Mouse (Mus musculus) cerebellum, postnatal 25 days (tissue): ENCODE measurements around the gene Hist1h3c.
"Not testable (repeated sequence)": the region's sequence is repeated elsewhere in the genome, so short reads cannot be mapped to it uniquely, and the experiment has no call there.

Experiments
- DNase-seq, 2 experiments: peaks; one replicate each; pipeline ENCODE4 v3.0.0; 2021; ENCODE audit warnings: mixed read lengths in 2 of 2

Gene Hist1h3c

DNA sequence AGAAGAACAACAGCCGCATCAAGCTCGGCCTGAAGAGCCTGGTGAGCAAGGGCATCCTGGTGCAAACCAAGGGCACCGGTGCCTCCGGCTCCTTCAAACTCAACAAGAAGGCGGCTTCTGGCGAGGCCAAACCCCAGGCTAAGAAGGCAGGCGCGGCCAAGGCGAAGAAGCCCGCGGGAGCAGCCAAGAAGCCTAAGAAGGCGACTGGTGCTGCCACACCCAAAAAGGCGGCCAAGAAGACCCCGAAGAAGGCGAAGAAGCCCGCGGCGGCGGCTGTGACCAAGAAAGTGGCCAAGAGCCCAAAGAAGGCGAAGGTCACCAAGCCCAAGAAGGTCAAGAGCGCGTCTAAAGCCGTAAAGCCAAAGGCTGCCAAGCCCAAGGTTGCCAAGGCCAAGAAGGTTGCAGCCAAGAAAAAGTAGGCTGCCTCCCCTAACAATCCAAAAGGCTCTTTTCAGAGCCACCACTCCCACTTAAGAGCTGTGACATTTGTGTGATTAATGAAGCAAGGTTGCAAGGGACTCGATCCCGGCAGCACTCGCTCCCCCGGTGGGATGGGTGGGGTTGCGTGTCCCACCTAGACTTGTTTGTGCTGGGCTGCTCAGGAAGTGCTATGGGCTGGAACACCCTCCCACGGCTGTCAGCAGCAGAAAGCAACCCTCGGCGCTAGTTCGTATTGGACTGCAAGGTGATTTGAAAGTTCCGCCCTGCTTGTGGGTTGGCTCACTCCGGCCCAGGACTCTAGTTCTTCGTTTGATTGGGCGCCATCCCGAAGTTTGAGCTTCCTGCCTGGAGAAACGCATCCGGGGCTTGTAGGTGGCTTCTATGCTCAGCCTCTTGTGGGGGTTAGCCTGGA lies 6.1 kb downstream of the Hist1h3c start:
- DNase-seq = peak; percentile 80 to 87

DNA sequence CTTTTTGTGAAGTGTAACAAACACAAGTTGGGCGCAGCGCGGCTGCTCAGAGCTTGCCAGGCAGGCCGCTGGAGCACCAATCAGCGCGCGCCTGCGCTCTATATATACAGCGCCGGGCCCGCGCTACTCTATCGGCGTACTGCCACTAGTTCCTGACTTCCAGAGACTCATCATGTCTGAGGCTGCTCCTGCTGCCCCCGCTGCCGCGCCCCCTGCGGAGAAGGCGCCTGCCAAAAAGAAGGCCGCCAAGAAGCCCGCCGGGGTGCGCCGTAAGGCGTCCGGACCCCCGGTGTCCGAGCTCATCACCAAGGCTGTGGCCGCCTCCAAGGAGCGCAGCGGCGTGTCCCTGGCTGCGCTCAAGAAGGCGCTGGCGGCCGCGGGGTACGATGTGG lies 6.7 kb downstream of the Hist1h3c start, which contains the start of gene Hist1h1c:
Hist1h1c (plus strand) TSS at position 132 of the 392 bp plus-strand sequence.
- DNase-seq = peak; percentile 78 to 84

DNA sequence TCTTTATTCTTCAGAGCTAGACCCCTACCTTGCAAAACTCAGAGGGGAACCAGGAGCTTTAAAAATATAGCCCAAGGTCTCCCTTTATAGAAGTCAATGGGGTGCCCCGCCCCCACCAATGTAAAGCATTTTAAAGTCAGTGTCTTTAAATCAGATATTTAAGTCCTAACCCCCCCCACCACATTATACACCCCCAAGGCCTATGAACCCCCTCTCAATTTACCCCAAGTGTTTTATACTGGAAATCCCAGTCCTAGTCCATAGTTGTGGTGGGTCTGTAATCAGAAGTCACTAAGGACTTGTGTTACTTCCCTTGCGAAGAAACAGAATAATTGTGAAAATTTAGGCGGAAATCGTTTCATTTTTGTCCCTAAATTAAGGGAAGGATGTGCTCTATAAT lies 7.4 kb downstream of the Hist1h3c start:
- peak in 1 of 2 experiments; percentile 24 for DNase-seq

DNA sequence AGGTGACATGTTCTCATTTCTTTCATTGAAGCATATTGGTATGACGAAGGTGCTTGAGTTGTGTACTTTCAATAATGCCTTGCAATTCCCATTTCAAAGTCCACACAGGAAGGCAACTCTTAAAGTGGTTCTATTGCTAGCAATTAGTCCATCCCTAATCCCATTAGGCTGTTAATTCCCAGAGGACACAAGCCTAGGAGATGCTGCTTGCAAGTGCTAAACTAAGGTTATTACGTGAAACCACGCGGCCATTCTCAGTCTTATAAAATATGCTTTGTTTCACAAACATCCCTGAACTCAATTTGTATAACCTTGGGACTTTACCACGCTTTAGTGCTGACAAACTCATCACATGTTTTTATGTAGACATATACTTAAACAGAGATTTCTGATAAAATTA lies 8.3 kb downstream of the Hist1h3c start:
- DNase-seq = no peak

DNA sequence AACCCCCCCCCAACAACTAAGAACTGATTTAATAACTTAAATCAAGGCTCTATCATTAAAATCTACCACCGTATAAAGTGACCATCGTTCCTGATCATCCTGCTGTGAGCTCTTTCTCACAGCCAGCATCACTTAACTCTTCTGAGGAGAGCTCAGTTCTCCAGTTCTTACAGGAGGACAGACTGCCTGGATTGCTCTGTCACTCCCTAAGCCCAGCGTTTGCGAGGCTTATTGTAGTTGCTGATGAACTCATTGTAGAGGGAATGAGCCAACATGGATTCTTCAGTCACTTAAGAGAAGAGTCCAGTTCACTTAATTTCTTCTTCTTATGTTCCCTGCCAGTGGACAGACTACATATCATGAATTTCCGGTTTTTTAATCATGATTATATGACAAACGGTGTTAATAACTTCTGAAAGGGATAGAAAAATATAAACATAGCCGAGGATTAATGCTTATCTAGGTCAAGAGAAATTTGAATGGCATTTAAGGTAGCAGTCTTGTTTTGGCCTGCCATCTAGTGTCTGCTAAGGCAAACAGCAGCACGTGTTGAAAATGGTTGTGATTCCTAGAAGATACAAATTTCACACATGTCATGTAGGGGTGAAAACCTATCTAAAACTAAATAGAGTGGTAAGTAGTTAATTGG lies 13.1 kb downstream of the Hist1h3c start:
- peak in 1 of 2 experiments; percentile 45 for DNase-seq

DNA sequence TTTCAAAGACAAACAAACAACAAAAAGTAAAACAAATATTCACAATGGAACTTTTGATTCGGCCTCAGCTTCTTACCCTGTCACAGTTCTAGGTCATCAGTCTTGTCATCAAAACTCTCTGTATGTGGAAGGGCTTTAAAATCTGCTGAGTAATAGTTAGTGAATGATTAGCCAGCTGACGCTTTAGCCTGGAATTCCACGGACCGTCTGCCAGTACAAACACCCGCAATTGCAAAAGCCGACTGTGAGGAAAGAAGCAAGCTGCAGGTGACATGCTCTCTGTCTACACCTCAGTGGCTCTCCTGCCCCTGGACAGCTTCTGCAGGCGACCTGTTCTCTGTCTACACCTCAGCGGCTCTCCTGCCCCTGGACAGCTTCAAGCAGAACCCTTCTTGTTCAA lies 14.9 kb downstream of the Hist1h3c start:
- DNase-seq = no peak

DNA sequence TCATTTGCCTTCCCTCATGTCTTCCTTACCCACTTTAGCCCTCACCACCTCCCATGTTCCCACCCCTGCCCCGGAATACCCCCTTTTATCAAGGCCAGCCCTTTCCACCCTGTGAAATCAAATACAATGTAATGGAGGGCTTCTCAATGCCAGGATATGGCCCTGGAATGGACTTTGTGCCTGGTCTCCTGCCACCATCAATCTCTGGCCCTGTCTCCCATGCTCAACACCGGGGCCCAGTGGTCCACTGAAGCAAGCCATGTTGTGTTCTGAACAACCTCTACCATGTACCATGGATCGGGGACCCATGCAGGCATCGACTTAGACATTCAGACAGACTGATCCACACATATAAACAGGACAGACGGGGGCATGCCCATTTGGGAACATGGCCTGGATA lies 15.7 kb downstream of the Hist1h3c start:
- DNase-seq = no peak

DNA sequence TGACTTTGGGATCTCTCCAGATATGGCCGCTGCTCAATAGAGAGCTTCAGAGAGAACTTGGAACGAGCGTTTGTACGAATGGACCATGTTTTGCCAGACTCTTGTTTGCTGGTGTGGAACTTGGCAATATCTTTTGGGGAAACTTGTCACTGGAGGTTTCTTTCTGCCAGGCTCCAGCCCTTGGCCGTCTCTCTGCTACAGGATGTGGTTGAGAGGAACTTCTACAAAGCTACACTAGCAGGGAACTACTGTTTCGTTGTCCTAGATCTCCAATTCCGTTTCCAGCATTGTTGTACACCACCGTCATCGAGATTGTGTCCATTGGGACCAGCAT lies 16.2 kb downstream of the Hist1h3c start:
- DNase-seq = no peak

DNA sequence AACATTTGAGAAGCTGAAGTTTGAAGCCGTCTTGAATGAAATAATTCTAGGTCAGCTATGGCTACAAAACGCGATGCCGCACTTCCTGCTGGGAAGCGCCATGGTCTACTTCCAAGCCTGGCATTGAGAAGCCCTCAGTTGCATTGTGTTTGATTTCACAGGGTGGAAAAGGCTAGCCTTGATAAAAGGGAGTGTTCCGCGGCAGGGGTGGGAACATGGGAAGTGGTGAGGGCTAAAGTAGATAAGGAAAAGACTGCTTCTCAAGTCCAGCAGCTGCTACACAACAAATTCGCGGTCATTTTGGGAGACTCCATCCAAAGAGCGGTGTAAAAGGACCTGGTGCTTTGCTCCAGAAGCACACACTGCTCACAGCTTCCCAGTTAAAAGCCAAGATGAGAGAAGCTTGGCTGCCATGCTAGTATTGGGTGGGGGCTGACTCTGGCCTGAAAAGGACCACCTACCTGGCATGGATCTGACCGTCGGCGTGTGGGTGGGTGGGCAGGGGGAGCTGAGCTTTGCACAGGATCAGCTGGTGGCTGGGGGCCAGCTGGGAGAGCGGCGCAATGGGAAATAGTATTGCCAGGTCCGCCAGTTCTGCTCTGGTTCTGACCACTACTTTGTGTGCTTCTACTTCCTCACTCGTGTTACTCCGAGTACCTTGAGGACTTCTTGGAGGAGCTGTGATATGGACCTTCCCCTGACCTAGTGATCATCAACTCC lies 16.8 kb downstream of the Hist1h3c start:
- no peak for DNase-seq

DNA sequence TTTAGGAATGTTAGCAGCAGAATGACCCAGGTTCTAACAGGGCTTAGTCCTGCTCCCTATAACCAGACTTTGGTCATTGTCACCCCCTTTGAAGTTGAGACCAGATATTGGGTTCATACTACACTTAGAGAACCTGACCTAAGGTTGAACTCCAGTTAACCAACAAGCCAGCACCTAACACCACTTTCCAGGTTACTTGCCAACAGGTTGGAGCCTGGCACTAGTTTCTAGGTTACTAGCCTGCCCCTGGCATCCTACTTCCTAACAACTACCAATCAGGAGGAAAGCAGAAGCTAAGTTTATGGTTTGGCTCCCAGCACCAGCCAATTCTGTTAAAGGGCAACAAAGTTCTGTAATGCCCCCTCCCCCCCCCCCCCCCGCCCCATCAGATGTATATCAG lies 20.2 kb downstream of the Hist1h3c start:
- DNase-seq = no peak

DNA sequence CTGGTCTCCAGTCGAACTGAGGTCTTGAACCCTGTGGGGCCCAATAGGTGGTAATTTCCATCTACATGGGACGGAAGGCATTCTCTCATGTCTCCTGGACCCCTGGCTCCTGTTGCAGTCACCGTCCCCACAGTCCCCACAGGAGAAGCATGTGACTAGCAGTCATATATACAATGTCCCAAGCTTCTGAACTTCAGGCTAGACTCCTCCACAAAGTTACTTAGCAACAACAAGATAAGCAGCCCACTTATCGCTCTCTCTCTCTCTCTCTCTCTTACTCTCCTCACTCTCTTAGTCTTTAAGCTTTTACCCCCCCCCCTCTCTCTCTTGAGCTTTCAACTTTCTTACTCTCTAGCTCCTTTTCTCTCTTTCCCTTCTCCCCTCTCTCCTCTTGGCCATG lies 21.2 kb downstream of the Hist1h3c start:
- DNase-seq = no peak

DNA sequence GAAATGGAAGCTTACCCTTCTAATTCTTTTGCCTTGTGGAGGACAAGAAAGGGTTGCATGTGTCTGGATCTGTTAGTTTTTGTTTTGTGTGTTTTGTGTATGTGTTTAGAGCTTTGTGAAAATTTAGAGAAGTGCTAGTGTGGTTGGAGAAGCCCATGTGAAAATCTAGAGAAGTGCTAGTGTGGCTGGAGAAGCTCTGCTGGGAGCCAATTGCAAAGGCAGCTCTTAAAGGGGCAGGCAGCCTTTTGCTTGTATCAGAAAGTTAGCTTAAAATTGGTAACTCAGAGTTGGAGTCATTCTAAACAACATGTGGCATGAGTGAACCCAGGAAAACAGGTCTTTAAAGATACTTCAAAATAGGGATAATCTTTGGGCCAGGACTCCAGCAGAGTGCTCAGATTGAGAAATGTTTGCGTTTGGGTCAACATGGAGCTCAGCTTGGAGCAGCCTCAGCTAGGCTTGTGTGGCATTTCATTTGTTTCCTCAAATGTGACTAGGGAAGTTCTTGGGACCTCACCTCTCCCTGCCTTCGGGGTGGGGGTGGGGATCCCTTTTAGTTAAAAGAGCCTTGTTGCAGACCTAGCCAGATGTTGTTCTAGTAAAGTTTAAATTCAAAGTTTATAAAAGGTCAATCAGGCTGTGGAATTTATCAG lies 27.7 kb downstream of the Hist1h3c start:
- not testable (repeated sequence) for DNase-seq

DNA sequence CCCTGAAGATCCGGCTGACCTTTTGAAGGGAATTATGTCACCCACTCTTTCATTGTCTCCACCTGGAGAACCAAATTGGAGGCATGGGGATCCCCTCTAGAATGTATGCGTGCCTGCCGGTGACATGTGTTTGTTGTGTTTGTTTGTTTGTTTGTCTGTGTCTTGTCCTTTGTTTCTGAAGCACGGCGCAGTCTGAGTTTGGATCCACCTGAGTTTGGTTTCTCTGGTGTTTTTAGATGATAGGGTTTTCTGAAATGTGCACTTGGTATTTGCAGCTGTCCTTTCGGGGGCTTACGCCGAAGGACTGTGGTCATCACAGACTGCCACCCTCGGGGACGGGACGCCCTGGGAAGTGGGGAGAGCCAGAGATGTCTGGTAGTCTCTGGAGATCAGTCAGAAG lies 28.2 kb downstream of the Hist1h3c start:
- no peak for DNase-seq

DNA sequence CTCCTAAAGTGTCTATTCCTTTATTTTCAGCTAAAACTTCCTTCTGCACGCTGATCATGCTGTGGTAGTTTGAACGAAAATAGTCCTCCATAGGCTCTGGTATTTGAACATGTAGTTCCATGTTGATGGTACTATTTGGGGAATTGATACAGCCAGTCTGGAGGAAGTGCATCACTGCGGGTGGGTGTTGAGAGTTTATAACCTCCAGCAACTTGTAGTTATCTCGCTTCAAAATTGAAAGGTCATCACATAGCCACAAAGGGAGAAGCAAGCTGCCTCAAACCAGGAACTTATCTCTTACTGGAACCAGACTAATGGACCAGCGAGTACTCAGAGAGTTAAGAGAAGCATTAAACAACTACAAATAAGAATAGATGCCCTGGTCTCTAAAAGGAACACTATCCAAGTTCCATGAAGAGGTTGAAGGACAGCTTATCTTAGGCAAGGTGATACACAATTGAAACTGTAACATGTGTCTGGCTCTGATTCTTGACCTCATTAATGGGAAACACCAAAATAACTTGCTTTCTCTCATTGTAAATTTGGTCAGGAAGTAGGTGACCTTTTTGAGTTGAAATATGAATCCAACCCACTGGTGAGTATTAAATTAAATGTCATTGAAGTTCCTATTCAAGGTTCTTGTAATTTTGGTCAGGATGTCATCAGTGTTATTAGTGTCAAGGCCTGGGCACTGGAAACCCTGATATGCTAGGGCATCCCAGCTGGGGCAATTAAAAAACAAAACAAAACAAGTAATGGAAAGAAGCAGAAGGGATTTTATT lies 28.9 kb downstream of the Hist1h3c start:
- DNase-seq = no peak

DNA sequence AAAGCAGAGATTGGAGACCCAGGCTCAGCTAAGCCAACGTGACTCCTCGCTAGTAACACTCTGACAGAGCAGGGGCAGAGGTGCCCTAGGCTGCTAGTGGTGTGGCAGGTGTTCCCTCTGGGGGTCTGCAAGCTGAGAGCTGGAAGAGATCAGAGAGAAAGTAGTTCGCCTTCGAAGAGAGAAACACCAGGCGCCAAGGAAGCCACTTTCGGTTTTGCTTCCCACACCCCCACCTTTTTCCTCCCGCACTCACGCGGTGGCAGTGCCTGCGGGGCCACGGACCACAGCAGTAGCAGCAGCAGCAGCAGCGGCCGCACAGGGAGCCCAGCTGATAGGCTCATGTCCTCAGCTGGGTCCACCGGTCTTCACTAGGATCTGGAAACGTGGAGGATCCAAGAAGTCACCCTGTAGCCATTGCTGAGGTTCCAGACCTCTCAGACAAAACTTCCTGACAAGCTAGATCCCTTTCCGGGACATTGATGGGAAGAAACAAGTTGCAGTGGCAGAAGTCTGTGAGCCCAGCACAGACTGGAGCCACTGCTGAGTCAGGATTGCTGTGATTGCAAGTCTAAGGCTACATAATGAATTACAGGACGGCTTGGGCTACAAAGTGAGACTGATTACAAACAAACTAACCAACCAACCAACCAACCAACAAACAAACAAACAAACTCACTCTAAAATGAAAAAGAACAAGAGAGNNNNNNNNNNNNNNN lies 34.9 kb downstream of the Hist1h3c start, which contains the start of gene Hfe:
Hfe (minus strand) TSS at position 481 of the 716 bp plus-strand sequence.
- peak; percentile 23 to 24 for DNase-seq

DNA sequence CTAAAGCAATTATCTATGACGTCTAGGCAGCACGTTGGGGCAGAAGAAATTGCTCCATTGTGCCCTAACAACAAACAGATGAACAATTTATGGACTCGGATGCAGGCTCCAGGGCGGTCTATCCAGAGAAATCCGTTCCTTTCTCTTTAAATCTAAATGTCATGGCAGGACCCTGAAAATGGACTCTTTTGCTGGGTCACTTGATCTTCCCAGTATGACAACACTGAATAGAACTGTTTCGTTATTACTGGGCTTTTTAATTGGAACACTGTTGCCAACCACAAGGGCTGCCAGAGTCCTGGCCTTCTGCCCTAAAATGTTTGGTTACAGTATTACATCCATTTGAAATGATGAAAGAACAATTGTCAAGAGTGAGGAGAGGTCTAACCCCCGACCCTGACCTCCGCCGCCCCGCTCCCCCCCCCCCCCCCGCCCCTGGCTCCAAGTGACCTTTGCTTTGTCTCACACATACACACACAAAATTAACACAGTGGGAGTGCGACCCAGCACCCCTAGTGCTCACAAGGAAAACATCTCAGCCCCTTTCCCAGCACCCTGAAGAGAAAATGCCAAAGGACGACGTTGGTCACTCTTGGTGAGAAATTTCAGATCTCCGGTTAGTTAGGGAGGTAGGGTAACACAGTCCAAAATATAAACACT lies 35.6 kb downstream of the Hist1h3c start:
- DNase-seq = no peak

DNA sequence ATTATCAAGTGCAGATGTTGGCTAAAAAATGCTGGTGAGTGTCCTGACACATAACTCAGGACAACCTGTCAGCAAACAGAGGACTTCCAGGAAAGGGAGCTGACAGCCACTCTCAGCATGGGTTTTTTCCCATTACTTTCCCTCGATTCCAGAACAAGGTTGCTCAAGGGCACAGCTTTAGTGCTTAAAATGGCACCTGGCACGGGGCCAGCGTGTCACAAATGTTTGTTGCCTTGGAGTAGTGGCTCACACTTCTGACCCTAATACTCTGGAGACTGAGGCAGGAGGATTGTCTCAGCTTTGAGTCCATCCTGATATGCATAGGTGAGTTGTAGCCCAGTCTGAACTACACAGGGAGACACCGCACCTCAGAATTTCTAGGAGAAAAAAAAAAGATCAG lies 36.7 kb downstream of the Hist1h3c start:
- no peak for DNase-seq

DNA sequence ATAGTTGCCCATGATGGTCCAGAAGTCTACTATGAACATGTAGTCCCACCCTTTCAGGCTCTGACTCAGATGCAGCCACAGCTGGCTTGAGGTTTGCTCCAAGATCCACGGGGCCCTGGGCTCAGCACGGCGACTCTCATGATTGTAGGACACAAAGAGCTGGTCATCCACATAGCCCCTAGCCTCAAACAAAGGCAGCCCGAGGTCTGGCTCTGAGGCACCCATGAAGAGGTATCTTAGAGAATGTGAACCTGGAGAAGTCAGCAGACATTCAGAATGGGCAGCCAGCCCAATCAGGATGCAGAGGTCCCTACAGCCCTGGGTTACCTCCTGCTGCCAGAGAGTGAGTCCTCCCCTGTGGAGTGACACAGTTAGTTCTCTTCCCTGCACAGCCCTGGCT lies 37.4 kb downstream of the Hist1h3c start:
- no peak for DNase-seq

DNA sequence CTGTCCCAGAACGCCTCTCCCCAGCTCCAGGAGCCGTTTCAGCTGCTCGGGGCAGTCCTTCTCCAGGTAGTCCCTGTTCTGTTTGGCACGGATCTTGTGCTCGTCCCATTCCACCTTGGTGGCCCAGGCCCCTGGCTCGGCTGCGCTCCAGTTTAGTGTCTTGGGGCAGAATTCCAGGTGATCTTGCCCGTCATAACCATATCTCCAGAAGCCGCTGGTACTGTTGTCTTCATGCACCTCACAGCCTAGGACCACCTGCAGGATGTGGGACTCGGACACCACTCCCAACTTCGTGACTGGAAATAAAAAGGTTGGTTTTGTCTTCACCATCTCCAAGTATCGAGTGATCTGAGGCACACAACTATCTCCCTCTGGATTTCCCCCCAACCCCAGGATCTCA lies 38.6 kb downstream of the Hist1h3c start:
- DNase-seq = no peak

DNA sequence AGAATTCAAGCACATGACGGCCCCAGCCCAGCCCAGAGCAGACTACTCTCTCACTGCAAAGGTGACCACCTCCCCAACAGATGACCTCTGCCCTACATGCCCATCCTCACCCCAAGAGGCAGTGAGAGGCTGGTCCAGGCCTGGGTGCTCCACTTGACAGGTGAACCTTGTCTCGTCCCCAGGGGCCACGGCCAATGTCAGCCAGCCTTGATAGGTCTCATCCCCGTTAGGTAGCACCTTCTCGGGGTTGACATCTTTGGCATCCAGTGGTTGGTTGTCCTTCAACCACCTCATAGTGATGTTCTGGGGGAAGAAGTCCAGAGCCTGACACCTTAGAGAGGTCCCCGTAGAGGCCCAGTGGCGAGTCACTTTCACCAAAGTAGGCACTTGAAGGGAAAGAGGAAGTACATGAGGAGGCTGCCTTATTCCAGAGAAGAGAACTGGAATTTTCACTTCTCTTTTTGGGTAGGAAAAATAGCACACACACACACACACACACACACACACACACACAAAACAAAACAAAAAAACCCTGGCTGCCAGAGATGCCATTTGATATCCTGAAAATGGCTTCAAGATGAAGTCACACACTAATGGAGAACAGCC lies 39.5 kb downstream of the Hist1h3c start:
- DNase-seq = no peak

DNA sequence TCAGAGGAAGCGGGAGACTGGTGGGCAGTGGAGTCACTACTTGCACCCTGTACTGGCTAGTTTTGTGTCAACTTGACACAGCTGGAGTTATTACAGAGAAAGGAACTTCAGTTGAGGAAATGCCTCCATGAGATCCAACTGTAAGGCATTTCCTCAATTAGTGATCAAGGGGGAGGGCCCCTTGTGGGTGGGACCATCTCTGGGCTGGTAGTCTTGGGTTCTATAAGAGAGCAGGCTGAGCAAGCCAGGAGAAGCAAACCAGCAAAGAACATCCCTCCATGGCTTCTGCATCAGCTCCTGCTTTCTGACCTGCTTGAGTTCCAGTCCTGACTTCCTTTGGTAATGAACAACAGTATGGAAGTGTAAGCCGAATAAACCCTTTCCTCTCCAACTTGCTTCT lies 42.6 kb downstream of the Hist1h3c start:
- DNase-seq = not testable (repeated sequence)
